Mouse (Mus musculus): Measurements from ENCODE around the gene Haus8.
"Not testable (repeated sequence)": the region's sequence is repeated elsewhere in the genome, so short reads cannot be mapped to it uniquely, and the experiment has no call there.

The Haus8 gene

GRCm38 (mm10) chr8:71282621-71283020, 9.9 kb upstream of the Haus8 start:
- DNase-seq: no peak

- not testable (repeated sequence) for DNase-seq
Measured at GRCm38 (mm10) chr8:71281731-71282130, 9.0 kb upstream of the Haus8 start.

GRCm38 (mm10) chr8:71279409-71279808, 6.7 kb upstream of the Haus8 start:
- not testable (repeated sequence) for DNase-seq

- DNase-seq: no peak
Measured at GRCm38 (mm10) chr8:71276166-71276565, 3.4 kb upstream of the Haus8 start.

- no peak for DNase-seq
Measured at GRCm38 (mm10) chr8:71274478-71274877, 1.7 kb upstream of the Haus8 start.

GRCm38 (mm10) chr8:71273151-71273510, 397 bp upstream of the Haus8 start:
- peak; percentile 58 to 63 for DNase-seq

- no peak for DNase-seq
Measured at GRCm38 (mm10) chr8:71271630-71272029, 1.1 kb downstream of the Haus8 start.

- not testable (repeated sequence) for DNase-seq
Measured at GRCm38 (mm10) chr8:71268286-71268685, 4.4 kb downstream of the Haus8 start.

- DNase-seq: no peak
Measured at GRCm38 (mm10) chr8:71267690-71268089, 5.0 kb downstream of the Haus8 start.

- peak; percentile 17 to 58 for DNase-seq
Measured at GRCm38 (mm10) chr8:71261234-71261633, 11.5 kb downstream of the Haus8 start.

- no peak for DNase-seq
Measured at GRCm38 (mm10) chr8:71256545-71257232, 16.0 kb downstream of the Haus8 start.

- DNase-seq: no peak
Measured at GRCm38 (mm10) chr8:71248203-71248602, 24.5 kb downstream of the Haus8 start.

GRCm38 (mm10) chr8:71242757-71243156, 30.0 kb downstream of the Haus8 start:
- DNase-seq: no peak

- peak; percentile 17 to 33 for DNase-seq
Measured at GRCm38 (mm10) chr8:71224560-71224959, 48.2 kb downstream of the Haus8 start.

- not testable (repeated sequence) for DNase-seq
Measured at GRCm38 (mm10) chr8:71214266-71214665, 58.5 kb downstream of the Haus8 start.

GRCm38 (mm10) chr8:71205541-71205967, 67.2 kb downstream of the Haus8 start:
- peak; percentile 1 to 11 for DNase-seq

All from kidney, postnatal 36 days (tissue).